In genomic region chr1:63763881-63764386, GRCm38 (mm10) we compare ENCODE assay signal across 11 mouse cellular contexts. TPM values are rescaled to one million over a fixed set of nuclear protein-coding genes. Genes with fewer than 3 reads are reported as not detected.
DNase-seq lines count a peak whose midpoint lies in the region; ATAC-seq lines count a peak whose summit lies in the region.
"Had no signal": no experiment of that assay in that cellular context is flagged by ENCODE, and none has a peak within 500 bp of the region (broad histone marks: within the 10 kb centered on the region; RNA-seq: fewer than 3 reads in every experiment).

No protein-coding gene starts in this region.

- no peaks in the 10 kb centered on the region for H3K36me3 ChIP-seq in kidney, embryonic 16.5 days (ENCODE audit: insufficient read depth, low read length)
- H3K36me3 ChIP-seq in embryonic facial prominence, embryonic 10.5 days (replicated peaks), result no peaks in the 10 kb centered on the region
- no peaks in the 10 kb centered on the region for H3K36me3 ChIP-seq in hindbrain, embryonic 11.5 days (ENCODE audit: control insufficient read depth, insufficient read depth, low read length)
- no peaks in the 10 kb centered on the region for H3K36me3 ChIP-seq in midbrain, embryonic 15.5 days (replicated peaks)
- H3K36me3 ChIP-seq: embryonic facial prominence, embryonic 15.5 days had no signal

- H3K4me1 ChIP-seq in kidney, embryonic 16.5 days (ENCODE audit: insufficient read depth, low read length), result peaks cover 6% of the 10 kb centered on the region; the same call in 1 of the 2 replicates
- H3K4me1 ChIP-seq in embryonic facial prominence, embryonic 10.5 days, result peaks cover 42% of the 10 kb centered on the region
- peaks cover 3% of the 10 kb centered on the region; the same call in 1 of the 2 replicates for H3K4me1 ChIP-seq in hindbrain, embryonic 11.5 days (replicated peaks; ENCODE audit: control insufficient read depth, insufficient read depth, low read length)
- H3K4me1 ChIP-seq in midbrain, embryonic 15.5 days, result peaks cover 34% of the 10 kb centered on the region

- H3K27me3 ChIP-seq in kidney, embryonic 16.5 days (ENCODE audit: insufficient read depth, low read length), result no peaks in the 10 kb centered on the region
- no peaks in the 10 kb centered on the region for H3K27me3 ChIP-seq in embryonic facial prominence, embryonic 10.5 days (replicated peaks; ENCODE audit: low read depth, poor library complexity, severe bottlenecking)
- H3K27me3 ChIP-seq in hindbrain, embryonic 11.5 days (ENCODE audit: control insufficient read depth, insufficient read depth, low read length), result no peaks in the 10 kb centered on the region
- no peaks in the 10 kb centered on the region for H3K27me3 ChIP-seq in midbrain, embryonic 15.5 days (replicated peaks)
- H3K27me3 ChIP-seq: embryonic facial prominence, embryonic 15.5 days had no signal

- H3K9me3 ChIP-seq in kidney, embryonic 16.5 days (ENCODE audit: low read length), result no peaks in the 10 kb centered on the region
- H3K9me3 ChIP-seq in embryonic facial prominence, embryonic 10.5 days, result no peaks in the 10 kb centered on the region
- no peaks in the 10 kb centered on the region for H3K9me3 ChIP-seq in hindbrain, embryonic 11.5 days (ENCODE audit: control insufficient read depth, low read length)
- H3K9me3 ChIP-seq in midbrain, embryonic 15.5 days, result no peaks in the 10 kb centered on the region
- H3K9me3 ChIP-seq: embryonic facial prominence, embryonic 15.5 days had no signal

- no peak for DNase-seq in kidney, adult 9 months
- DNase-seq in embryonic facial prominence, embryonic 10.5 days (ENCODE audit: low spot score), result no peak
- peak; percentile 46 for DNase-seq in hindbrain, embryonic 11.5 days (ENCODE audit: low spot score)
- DNase-seq in adrenal gland, postnatal 14 days, result no peak
- no peak for DNase-seq in gastrocnemius, postnatal 10 days
- DNase-seq: thymus, adult 18-20 months had no signal

- no peak overlapping the region for H3K4me3 ChIP-seq in kidney, embryonic 16.5 days (ENCODE audit: low read length)
- H3K4me3 ChIP-seq in embryonic facial prominence, embryonic 10.5 days, result no peak overlapping the region
- no peak overlapping the region for H3K4me3 ChIP-seq in hindbrain, embryonic 11.5 days (ENCODE audit: low read depth, low read length)
- no peak overlapping the region for H3K4me3 ChIP-seq in midbrain, embryonic 15.5 days
- H3K4me3 ChIP-seq: embryonic facial prominence, embryonic 15.5 days had no signal

- no peak overlapping the region for H3K9ac ChIP-seq in kidney, embryonic 16.5 days (replicated peaks; ENCODE audit: low read length)
- no peak overlapping the region for H3K9ac ChIP-seq in hindbrain, embryonic 11.5 days (ENCODE audit: low read depth, low read length)
- H3K9ac ChIP-seq in midbrain, embryonic 15.5 days, result no peak overlapping the region
- H3K9ac ChIP-seq: embryonic facial prominence, embryonic 15.5 days had no signal

- ATAC-seq in kidney, embryonic 16.5 days (ENCODE audit: low FRiP score, low TSS enrichment), result no peak
- ATAC-seq in hindbrain, embryonic 11.5 days (ENCODE audit: low FRiP score), result peak; percentile 78
- ATAC-seq in midbrain, embryonic 15.5 days (replicated peaks), result peak; percentile 71

- 52% methylated on average over 7 of the region's 7 CpGs for WGBS in kidney, embryonic 16.5 days
- 63% methylated on average over 7 of the region's 7 CpGs for WGBS in embryonic facial prominence, embryonic 10.5 days
- WGBS in hindbrain, embryonic 11.5 days, result 26% methylated on average over 7 of the region's 7 CpGs
- WGBS in midbrain, embryonic 15.5 days, result 8% methylated on average over 7 of the region's 7 CpGs

- no peak overlapping the region for H3K4me2 ChIP-seq in kidney, embryonic 16.5 days (replicated peaks; ENCODE audit: low read depth, low read length)
- H3K4me2 ChIP-seq in hindbrain, embryonic 11.5 days (replicated peaks; ENCODE audit: low read depth, low read length), result no peak overlapping the region
- H3K4me2 ChIP-seq in midbrain, embryonic 15.5 days, result peak overlapping the region; percentile 6; the same call in 1 of the 2 replicates
- H3K4me2 ChIP-seq: embryonic facial prominence, embryonic 15.5 days had no signal

- H3K27ac ChIP-seq in kidney, embryonic 16.5 days (ENCODE audit: low read length), result 0 out of 2 replicates have a peak overlapping the region, but pooled peaks have one; percentile 33
- H3K27ac ChIP-seq in embryonic facial prominence, embryonic 10.5 days (replicated peaks), result peak overlapping the region; percentile 58
- peak overlapping the region; percentile 40 for H3K27ac ChIP-seq in hindbrain, embryonic 11.5 days (ENCODE audit: low read depth, low read length)
- H3K27ac ChIP-seq in midbrain, embryonic 15.5 days, result peak overlapping the region; percentile 73
- H3K27ac ChIP-seq: embryonic facial prominence, embryonic 15.5 days had no signal

RNA-seq across cellular contexts. Expression of gene 4933402D24Rik, which starts 5.1 kb away (rescaled TPM):
- polyA plus RNA-seq in kidney, embryonic 16.5 days (2015; fragmentation: Nextera tagmentation; extraction: Ambion mirVana), result not detected in 2 replicates
- 0.27 and 0.33 TPM in 2 replicates for polyA plus RNA-seq in embryonic facial prominence, embryonic 10.5 days (2016; fragmentation: Nextera tagmentation; extraction: Ambion mirVana)
- polyA plus RNA-seq in hindbrain, embryonic 11.5 days (2014; fragmentation: Nextera tagmentation; extraction: Ambion mirVana), result 0.28 TPM in 1 of 2 replicates, not detected in the other
- polyA plus RNA-seq in midbrain, embryonic 15.5 days (2015; fragmentation: Nextera tagmentation; extraction: Ambion mirVana), result 0.22 and 0.49 TPM in 2 replicates
- not detected in 2 replicates for total RNA-seq in adrenal gland, postnatal 14 days (2021)
- total RNA-seq in gastrocnemius, postnatal 10 days (2021), result not detected
- total RNA-seq: adrenal gland, postnatal 10 days; heart, postnatal 36 days had no signal

RNA-seq across cellular contexts. Expression of gene Fastkd2, which starts 33.5 kb away (rescaled TPM):
- polyA plus RNA-seq in kidney, embryonic 16.5 days (2015; fragmentation: Nextera tagmentation; extraction: Ambion mirVana), result 54.8 and 59.8 TPM in 2 replicates
- 72.4 and 73.2 TPM in 2 replicates for polyA plus RNA-seq in embryonic facial prominence, embryonic 10.5 days (2016; fragmentation: Nextera tagmentation; extraction: Ambion mirVana)
- 59.5 and 70.1 TPM in 2 replicates for polyA plus RNA-seq in hindbrain, embryonic 11.5 days (2014; fragmentation: Nextera tagmentation; extraction: Ambion mirVana)
- 28.2 and 35.3 TPM in 2 replicates for polyA plus RNA-seq in midbrain, embryonic 15.5 days (2015; fragmentation: Nextera tagmentation; extraction: Ambion mirVana)
- total RNA-seq in adrenal gland, postnatal 14 days (2021), result 20.4 and 26.9 TPM in 2 replicates
- 10 to 100 TPM; 17.3 to 20.6 TPM for total RNA-seq in gastrocnemius, postnatal 10 days (2021)

RNA-seq across cellular contexts. Expression of gene Mdh1b, which starts 33.8 kb away (rescaled TPM):
- 0.10 and 0.11 TPM in 2 replicates for polyA plus RNA-seq in kidney, embryonic 16.5 days (2015; fragmentation: Nextera tagmentation; extraction: Ambion mirVana)
- 0.11 and 0.28 TPM in 2 replicates for polyA plus RNA-seq in embryonic facial prominence, embryonic 10.5 days (2016; fragmentation: Nextera tagmentation; extraction: Ambion mirVana)
- 0.82 and 1.0 TPM in 2 replicates for polyA plus RNA-seq in hindbrain, embryonic 11.5 days (2014; fragmentation: Nextera tagmentation; extraction: Ambion mirVana)
- polyA plus RNA-seq in midbrain, embryonic 15.5 days (2015; fragmentation: Nextera tagmentation; extraction: Ambion mirVana), result 0.26 and 0.41 TPM in 2 replicates
- not detected in 2 replicates for total RNA-seq in adrenal gland, postnatal 14 days (2021)
- total RNA-seq in gastrocnemius, postnatal 10 days (2021), result not detected
- total RNA-seq: adrenal gland, postnatal 10 days; heart, postnatal 36 days had no signal
